Mouse (Mus musculus): Measurements from ENCODE around the gene Cd83. TPM values are rescaled to one million over a fixed set of nuclear protein-coding genes. Genes with fewer than 3 reads are reported as not detected.
A peak's percentile ranks its signal among the peaks of the same experiment; 100 is the strongest.

Cd83 gene
- total RNA-seq, 1 experiment, result 0.76 TPM

- H3K9me3 ChIP-seq (ENCODE audit: control insufficient read depth, insufficient read depth, low read depth, low read length), result no peaks in the 10 kb centered on the region
- DNase-seq (ENCODE audit: low read depth, low spot score), result no peak
- H3K4me1 ChIP-seq (ENCODE audit: control insufficient read depth in 2 of 2, insufficient read depth in 2 of 2, low read length in 2 of 2, poor library complexity in 1 of 2), result no peaks in the 10 kb centered on the region
- no peak overlapping the region for H3K4me3 ChIP-seq (ENCODE audit: insufficient read depth in 1 of 2, low read depth in 1 of 2, low read length in 2 of 2, poor library complexity in 1 of 2, severe bottlenecking in 1 of 2)
- no peak overlapping the region for H3K27ac ChIP-seq (ENCODE audit: insufficient read depth, low read depth, low read length, poor library complexity, severe bottlenecking)
- H3K9ac ChIP-seq (ENCODE audit: insufficient read depth, low read depth, low read length, poor library complexity, severe bottlenecking), result no peak overlapping the region
- in situ Hi-C loops (cut with MboI; ENCODE audit: low sequenced_read_pairs in 2 of 2, unreplicated experiment in 2 of 2), result no loop called here
- TF ChIP-seq CHD2 (IDR thresholded peaks at IDR 0.05; ENCODE audit: low read depth, low read length) (no peak), HCFC1 (IDR thresholded peaks at IDR 0.05; ENCODE audit: borderline replicate concordance, insufficient read depth, low read length) (no peak), ZNF384 (IDR thresholded peaks at IDR 0.05; ENCODE audit: low read depth, low read length) (no peak), ZC3H11A (IDR thresholded peaks at IDR 0.05; ENCODE audit: borderline replicate concordance, low read depth, low read length) (no peak), MAFK (IDR thresholded peaks at IDR 0.05; ENCODE audit: insufficient read depth, low read depth, low read length) (no peak)
- H3K36me3 ChIP-seq (ENCODE audit: control insufficient read depth, insufficient read depth, low read length, poor library complexity, severe bottlenecking), result no peaks in the 10 kb centered on the region
These were observed 14.1 kb downstream of the Cd83 start for GRCm38 (mm10) chr13:43798655-43799054.

GRCm38 (mm10) chr13:43800136-43800535, 15.6 kb downstream of the Cd83 start:
- H3K4me1 ChIP-seq (ENCODE audit: control insufficient read depth in 2 of 2, insufficient read depth in 2 of 2, low read length in 2 of 2, poor library complexity in 1 of 2), result no peaks in the 10 kb centered on the region
- no peaks in the 10 kb centered on the region for H3K36me3 ChIP-seq (ENCODE audit: control insufficient read depth, insufficient read depth, low read length, poor library complexity, severe bottlenecking)
- no peak overlapping the region for H3K4me3 ChIP-seq (ENCODE audit: insufficient read depth in 1 of 2, low read depth in 1 of 2, low read length in 2 of 2, poor library complexity in 1 of 2, severe bottlenecking in 1 of 2)
- in situ Hi-C loops (cut with MboI; ENCODE audit: low sequenced_read_pairs in 2 of 2, unreplicated experiment in 2 of 2), result no loop called here
- H3K9ac ChIP-seq (ENCODE audit: insufficient read depth, low read depth, low read length, poor library complexity, severe bottlenecking), result no peak overlapping the region
- no peaks in the 10 kb centered on the region for H3K9me3 ChIP-seq (ENCODE audit: control insufficient read depth, insufficient read depth, low read depth, low read length)
- TF ChIP-seq CHD2 (IDR thresholded peaks at IDR 0.05; ENCODE audit: low read depth, low read length) (no peak), HCFC1 (IDR thresholded peaks at IDR 0.05; ENCODE audit: borderline replicate concordance, insufficient read depth, low read length) (no peak), ZNF384 (IDR thresholded peaks at IDR 0.05; ENCODE audit: low read depth, low read length) (no peak), ZC3H11A (IDR thresholded peaks at IDR 0.05; ENCODE audit: borderline replicate concordance, low read depth, low read length) (no peak), MAFK (IDR thresholded peaks at IDR 0.05; ENCODE audit: insufficient read depth, low read depth, low read length) (no peak)
- H3K27ac ChIP-seq (ENCODE audit: insufficient read depth, low read depth, low read length, poor library complexity, severe bottlenecking), result no peak overlapping the region
- no peak for DNase-seq (ENCODE audit: low read depth, low spot score)

DNA sequence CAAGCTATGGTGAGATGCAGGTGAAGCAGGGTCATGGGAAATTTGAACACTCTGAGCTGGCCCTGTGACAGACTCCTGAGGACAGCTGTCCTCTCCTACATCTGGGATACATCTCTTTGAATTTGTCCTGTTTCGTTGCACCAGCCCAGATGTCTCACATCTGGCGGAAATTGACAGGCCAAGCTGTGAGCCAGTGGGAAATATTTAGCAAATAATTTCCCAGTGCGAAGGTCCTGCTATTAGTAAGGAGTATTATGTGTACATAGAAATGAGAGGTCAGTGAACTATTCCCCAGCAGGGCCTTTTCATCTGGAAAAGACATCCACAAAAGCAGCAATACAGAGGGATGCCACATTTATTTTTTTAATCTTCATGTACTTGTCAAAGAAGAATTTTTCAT, 17.4 kb downstream of the Cd83 start:
- H3K4me3 ChIP-seq (ENCODE audit: insufficient read depth in 1 of 2, low read depth in 1 of 2, low read length in 2 of 2, poor library complexity in 1 of 2, severe bottlenecking in 1 of 2), result no peak overlapping the region
- TF ChIP-seq CHD2 (IDR thresholded peaks at IDR 0.05; ENCODE audit: low read depth, low read length) (no peak), MAFK (IDR thresholded peaks at IDR 0.05; ENCODE audit: insufficient read depth, low read depth, low read length) (no peak), ZNF384 (IDR thresholded peaks at IDR 0.05; ENCODE audit: low read depth, low read length) (no peak), ZC3H11A (IDR thresholded peaks at IDR 0.05; ENCODE audit: borderline replicate concordance, low read depth, low read length) (no peak)
- no peaks in the 10 kb centered on the region for H3K9me3 ChIP-seq (ENCODE audit: control insufficient read depth, insufficient read depth, low read depth, low read length)
- no peak for DNase-seq (ENCODE audit: low read depth, low spot score)
- H3K4me1 ChIP-seq (ENCODE audit: control insufficient read depth in 2 of 2, insufficient read depth in 2 of 2, low read length in 2 of 2, poor library complexity in 1 of 2), result no peaks in the 10 kb centered on the region
- H3K27ac ChIP-seq (ENCODE audit: insufficient read depth, low read depth, low read length, poor library complexity, severe bottlenecking), result no peak overlapping the region
- no peak overlapping the region for H3K9ac ChIP-seq (ENCODE audit: insufficient read depth, low read depth, low read length, poor library complexity, severe bottlenecking)
- no peaks in the 10 kb centered on the region for H3K36me3 ChIP-seq (ENCODE audit: control insufficient read depth, insufficient read depth, low read length, poor library complexity, severe bottlenecking)
- in situ Hi-C loops (cut with MboI; ENCODE audit: low sequenced_read_pairs in 2 of 2, unreplicated experiment in 2 of 2), result no loop called here

DNA sequence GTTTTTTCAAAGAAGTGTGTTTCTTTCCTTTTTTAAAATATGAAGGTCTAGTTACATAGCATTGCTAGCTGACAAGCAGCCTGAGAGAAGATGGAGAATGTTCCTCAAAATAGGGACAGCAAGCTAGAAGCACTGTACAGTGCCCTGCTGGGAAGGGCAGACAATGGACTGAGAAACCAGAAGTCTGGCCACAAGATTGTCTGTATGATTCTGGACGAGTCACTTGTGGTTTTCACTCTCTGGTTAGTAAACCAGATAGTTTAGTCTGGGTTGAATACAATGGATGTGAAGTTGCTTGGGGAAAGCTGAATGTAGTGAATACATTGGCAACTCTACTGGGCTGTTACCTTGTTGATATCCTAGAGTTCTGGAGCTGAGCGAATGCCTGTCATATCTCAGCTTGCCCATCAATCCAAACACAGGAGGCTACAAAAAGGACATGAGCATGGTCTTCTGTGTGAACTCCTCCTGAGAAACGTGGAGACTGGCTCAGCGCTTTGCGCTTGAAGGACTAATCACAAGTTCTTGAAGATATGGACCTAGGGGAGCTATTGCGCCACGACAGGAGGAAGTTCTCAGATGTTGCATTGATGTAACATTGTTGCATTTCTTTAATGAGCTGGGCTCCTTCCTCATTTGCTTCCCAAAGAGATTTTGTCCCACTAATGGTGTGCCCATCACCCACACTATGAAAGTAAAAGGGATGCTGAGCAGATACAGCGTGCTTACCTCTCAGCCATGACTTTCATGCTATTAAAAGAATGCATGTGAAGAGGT, 18.0 kb downstream of the Cd83 start:
- no peak for DNase-seq (ENCODE audit: low read depth, low spot score)
- no peak overlapping the region for H3K27ac ChIP-seq (ENCODE audit: insufficient read depth, low read depth, low read length, poor library complexity, severe bottlenecking)
- H3K9me3 ChIP-seq (ENCODE audit: control insufficient read depth, insufficient read depth, low read depth, low read length), result no peaks in the 10 kb centered on the region
- H3K4me1 ChIP-seq (ENCODE audit: control insufficient read depth in 2 of 2, insufficient read depth in 2 of 2, low read length in 2 of 2, poor library complexity in 1 of 2), result no peaks in the 10 kb centered on the region
- no peak for TF ChIP-seq HCFC1 (IDR thresholded peaks at IDR 0.05; ENCODE audit: borderline replicate concordance, insufficient read depth, low read length)
- no peaks in the 10 kb centered on the region for H3K36me3 ChIP-seq (ENCODE audit: control insufficient read depth, insufficient read depth, low read length, poor library complexity, severe bottlenecking)
- H3K9ac ChIP-seq (ENCODE audit: insufficient read depth, low read depth, low read length, poor library complexity, severe bottlenecking), result no peak overlapping the region
- in situ Hi-C loops (cut with MboI; ENCODE audit: low sequenced_read_pairs in 2 of 2, unreplicated experiment in 2 of 2), result no loop called here
- no peak overlapping the region for H3K4me3 ChIP-seq (ENCODE audit: insufficient read depth in 1 of 2, low read depth in 1 of 2, low read length in 2 of 2, poor library complexity in 1 of 2, severe bottlenecking in 1 of 2)

DNA sequence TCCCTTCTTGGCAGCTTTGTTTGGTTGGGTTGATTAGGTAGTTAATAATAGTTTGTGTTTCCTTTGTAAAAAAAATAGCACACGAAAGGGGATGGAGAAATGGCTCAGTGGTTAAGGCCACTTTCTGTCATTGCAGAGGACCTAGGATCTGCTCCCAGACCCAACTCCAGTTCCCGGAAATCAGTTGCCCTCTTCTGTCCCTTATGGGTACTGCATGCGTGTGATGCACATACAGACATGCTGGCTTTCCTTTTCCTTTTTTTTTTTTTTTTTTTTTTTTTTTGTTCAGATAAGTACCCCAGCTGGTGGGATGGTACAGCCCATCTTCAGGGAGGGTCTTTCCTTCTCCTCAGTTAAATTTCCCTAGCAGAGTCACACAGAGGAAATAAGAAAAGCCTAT, 20.1 kb downstream of the Cd83 start:
- Histone ChIP-seq H3K9ac (ENCODE audit: insufficient read depth, low read depth, low read length, poor library complexity, severe bottlenecking) (no peak overlapping the region), H3K4me3 (ENCODE audit: insufficient read depth in 1 of 2, low read depth in 1 of 2, low read length in 2 of 2, poor library complexity in 1 of 2, severe bottlenecking in 1 of 2) (no peak overlapping the region), H3K9me3 (ENCODE audit: control insufficient read depth, insufficient read depth, low read depth, low read length) (no peaks in the 10 kb centered on the region), H3K27ac (ENCODE audit: insufficient read depth, low read depth, low read length, poor library complexity, severe bottlenecking) (no peak overlapping the region), H3K4me1 (ENCODE audit: control insufficient read depth in 2 of 2, insufficient read depth in 2 of 2, low read length in 2 of 2, poor library complexity in 1 of 2) (no peaks in the 10 kb centered on the region), H3K36me3 (ENCODE audit: control insufficient read depth, insufficient read depth, low read length, poor library complexity, severe bottlenecking) (no peaks in the 10 kb centered on the region)
- TF ChIP-seq HCFC1 (IDR thresholded peaks at IDR 0.05; ENCODE audit: borderline replicate concordance, insufficient read depth, low read length) (no peak), ZNF384 (IDR thresholded peaks at IDR 0.05; ENCODE audit: low read depth, low read length) (peak; percentile 95), ZC3H11A (IDR thresholded peaks at IDR 0.05; ENCODE audit: borderline replicate concordance, low read depth, low read length) (0 out of 2 replicates have a peak, but pooled peaks have one; percentile 1)
- in situ Hi-C loops (cut with MboI; ENCODE audit: low sequenced_read_pairs in 2 of 2, unreplicated experiment in 2 of 2), result no loop called here
- no peak for DNase-seq (ENCODE audit: low read depth, low spot score)

Data from ES-E14 (cell line).